Mouse (Mus musculus) lung, postnatal 0 days (tissue): Measurements from ENCODE around the gene Dapk1.

Experiments
- CTCF ChIP-seq: IDR thresholded peaks from 2 replicates; pipeline ENCODE4 v1.5.1; 2016; ENCODE audit warnings: antibody characterized with exemption, mild to moderate bottlenecking
- EP300 ChIP-seq: IDR thresholded peaks from 2 replicates; pipeline ENCODE4 v1.6.1; 2016; ENCODE audit warnings: antibody characterized with exemption, mild to moderate bottlenecking, control low read depth

- no peak for TF ChIP-seq CTCF
- no peak for TF ChIP-seq EP300
These were observed 85.7 kb downstream of the Dapk1 start for GRCm38 (mm10) chr13:60687462-60687861.
